Mouse (Mus musculus): ENCODE measurements at regions not wholly inside any gene's neighbourhood (a gene's known extent, or its start where the extent isn't known, plus 50 kb on each side); places are given as distances from the start of the nearest gene placed in this dataset.

- TF ChIP-seq CTCF (conservative IDR thresholded peaks at IDR 0.05; ENCODE audit: low read length) (no peak), POU5F1 (IDR thresholded peaks at IDR 0.05; ENCODE audit: borderline replicate concordance, low read length) (no peak), NANOG (IDR thresholded peaks at IDR 0.05; ENCODE audit: borderline replicate concordance, low read length) (no peak)
Measured at GRCm38 (mm10) chr1:76024650-76025049, 478.6 kb downstream of the Slc4a3 start.
